Mouse (Mus musculus): ENCODE data around the gene Taok3. TPM values are rescaled to one million over a fixed set of nuclear protein-coding genes. Genes with fewer than 3 reads are reported as not detected.

Gene Taok3
- polyA plus RNA-seq, 1 experiment from 2014 or later: 16.4 TPM

- no peak overlapping the region for H3K27ac ChIP-seq
- H3K4me1 ChIP-seq (replicated peaks): peaks cover 9% of the 10 kb centered on the region; the same call in 1 of the 2 replicates
Observed at GRCm38 (mm10) chr5:117175896-117176295, 56.0 kb downstream of the Taok3 start.

GRCm38 (mm10) chr5:117178079-117178478 is 58.1 kb downstream of the Taok3 start:
- H3K27me3 ChIP-seq (ENCODE audit: insufficient read depth, poor library complexity, severe bottlenecking): no peaks in the 10 kb centered on the region
- no peak overlapping the region for H3K4me3 ChIP-seq
- WGBS: 33% methylated on average over 6 of the region's 6 CpGs
- peaks cover 9% of the 10 kb centered on the region; the same call in 1 of the 2 replicates for H3K4me1 ChIP-seq (replicated peaks)
- no peaks in the 10 kb centered on the region for H3K9me3 ChIP-seq
- no peak for DNase-seq (ENCODE audit: low spot score)
- H3K36me3 ChIP-seq: no peaks in the 10 kb centered on the region
- H3K27ac ChIP-seq: no peak overlapping the region

More at GRCm38 (mm10) chr5:117175896-117176295, 56.0 kb downstream of the Taok3 start:
- Histone ChIP-seq H3K36me3 (no peaks in the 10 kb centered on the region), H3K27me3 (ENCODE audit: insufficient read depth, poor library complexity, severe bottlenecking) (no peaks in the 10 kb centered on the region), H3K4me3 (no peak overlapping the region), H3K9me3 (no peaks in the 10 kb centered on the region)
- 72% methylated on average over 8 of the region's 8 CpGs for WGBS
- no peak for DNase-seq (ENCODE audit: low spot score)

- H3K4me1 ChIP-seq (replicated peaks): peaks cover 9% of the 10 kb centered on the region; the same call in 1 of the 2 replicates
- H3K27ac ChIP-seq: no peak overlapping the region
- no peak for DNase-seq (ENCODE audit: low spot score)
- no peaks in the 10 kb centered on the region for H3K9me3 ChIP-seq
- no peaks in the 10 kb centered on the region for H3K36me3 ChIP-seq
- H3K4me3 ChIP-seq: no peak overlapping the region
- WGBS: 69% methylated on average over 6 of the region's 6 CpGs
- no peaks in the 10 kb centered on the region for H3K27me3 ChIP-seq (ENCODE audit: insufficient read depth, poor library complexity, severe bottlenecking)
Observed at GRCm38 (mm10) chr5:117178486-117178885, 58.6 kb downstream of the Taok3 start.

- H3K9me3 ChIP-seq: peaks cover 14% of the 10 kb centered on the region
- 87% methylated on average over 5 of the region's 5 CpGs for WGBS
- peaks cover 9% of the 10 kb centered on the region; the same call in 1 of the 2 replicates for H3K4me1 ChIP-seq (replicated peaks)
- no peaks in the 10 kb centered on the region for H3K27me3 ChIP-seq (ENCODE audit: insufficient read depth, poor library complexity, severe bottlenecking)
- peaks cover 21% of the 10 kb centered on the region for H3K36me3 ChIP-seq
- no peak overlapping the region for H3K27ac ChIP-seq
- no peak overlapping the region for H3K4me3 ChIP-seq
- no peak for DNase-seq (ENCODE audit: low spot score)
Observed at GRCm38 (mm10) chr5:117181921-117182320, 62.0 kb downstream of the Taok3 start.

- Histone ChIP-seq H3K36me3 (peaks cover 21% of the 10 kb centered on the region), H3K27me3 (ENCODE audit: insufficient read depth, poor library complexity, severe bottlenecking) (no peaks in the 10 kb centered on the region), H3K4me3 (no peak overlapping the region), H3K27ac (no peak overlapping the region), H3K4me1 (replicated peaks) (peaks cover 9% of the 10 kb centered on the region; the same call in 1 of the 2 replicates), H3K9me3 (peaks cover 14% of the 10 kb centered on the region)
- no peak for DNase-seq (ENCODE audit: low spot score)
- WGBS: 82% methylated on average over 3 of the region's 3 CpGs
Observed at GRCm38 (mm10) chr5:117182411-117182810, 62.5 kb downstream of the Taok3 start.

GRCm38 (mm10) chr5:117184832-117185231 is 64.9 kb downstream of the Taok3 start:
- H3K27me3 ChIP-seq (ENCODE audit: insufficient read depth, poor library complexity, severe bottlenecking): no peaks in the 10 kb centered on the region
- H3K9me3 ChIP-seq: peaks cover 17% of the 10 kb centered on the region
- 86% methylated on average over 6 of the region's 6 CpGs for WGBS
- no peak for DNase-seq (ENCODE audit: low spot score)
- no peak overlapping the region for H3K27ac ChIP-seq
- peaks cover 21% of the 10 kb centered on the region for H3K36me3 ChIP-seq
- H3K4me1 ChIP-seq (replicated peaks): no peaks in the 10 kb centered on the region
- H3K4me3 ChIP-seq: no peak overlapping the region

- DNase-seq (ENCODE audit: low spot score): no peak
- Histone ChIP-seq H3K36me3 (peaks cover 21% of the 10 kb centered on the region), H3K27ac (no peak overlapping the region), H3K9me3 (peaks cover 17% of the 10 kb centered on the region), H3K4me3 (no peak overlapping the region), H3K4me1 (replicated peaks) (no peaks in the 10 kb centered on the region), H3K27me3 (ENCODE audit: insufficient read depth, poor library complexity, severe bottlenecking) (no peaks in the 10 kb centered on the region)
- 91% methylated on average over 7 of the region's 7 CpGs for WGBS
Observed at GRCm38 (mm10) chr5:117185673-117186072, 65.7 kb downstream of the Taok3 start.

GRCm38 (mm10) chr5:117192061-117192460 is 72.1 kb downstream of the Taok3 start:
- Histone ChIP-seq H3K36me3 (no peaks in the 10 kb centered on the region), H3K9me3 (0 out of 2 replicates have a peak, but pooled peaks cover 3% of the 10 kb centered on the region), H3K27ac (no peak overlapping the region), H3K4me1 (replicated peaks) (no peaks in the 10 kb centered on the region), H3K27me3 (ENCODE audit: insufficient read depth, poor library complexity, severe bottlenecking) (no peaks in the 10 kb centered on the region), H3K4me3 (no peak overlapping the region)
- no peak for DNase-seq (ENCODE audit: low spot score)
- 91% methylated on average over 6 of the region's 6 CpGs for WGBS

- Histone ChIP-seq H3K27me3 (ENCODE audit: insufficient read depth, poor library complexity, severe bottlenecking) (no peaks in the 10 kb centered on the region), H3K4me1 (replicated peaks) (no peaks in the 10 kb centered on the region), H3K27ac (no peak overlapping the region), H3K9me3 (no peaks in the 10 kb centered on the region), H3K36me3 (peaks cover 14% of the 10 kb centered on the region), H3K4me3 (no peak overlapping the region)
- 88% methylated on average over 7 of the region's 7 CpGs for WGBS
- no peak for DNase-seq (ENCODE audit: low spot score)
Observed at GRCm38 (mm10) chr5:117193748-117194147, 73.8 kb downstream of the Taok3 start.

GRCm38 (mm10) chr5:117194672-117195071 is 74.7 kb downstream of the Taok3 start:
- H3K9me3 ChIP-seq: no peaks in the 10 kb centered on the region
- no peaks in the 10 kb centered on the region for H3K4me1 ChIP-seq (replicated peaks)
- peaks cover 20% of the 10 kb centered on the region for H3K36me3 ChIP-seq
- H3K27ac ChIP-seq: no peak overlapping the region
- no peaks in the 10 kb centered on the region for H3K27me3 ChIP-seq (ENCODE audit: insufficient read depth, poor library complexity, severe bottlenecking)
- no peak overlapping the region for H3K4me3 ChIP-seq
- DNase-seq (ENCODE audit: low spot score): no peak
- WGBS: 88% methylated on average over 5 of the region's 5 CpGs

GRCm38 (mm10) chr5:117196551-117196950 is 76.6 kb downstream of the Taok3 start:
- WGBS: 92% methylated on average over 7 of the region's 7 CpGs
- DNase-seq (ENCODE audit: low spot score): no peak
- no peaks in the 10 kb centered on the region for H3K27me3 ChIP-seq (ENCODE audit: insufficient read depth, poor library complexity, severe bottlenecking)
- no peaks in the 10 kb centered on the region for H3K4me1 ChIP-seq (replicated peaks)
- H3K27ac ChIP-seq: no peak overlapping the region
- no peaks in the 10 kb centered on the region for H3K9me3 ChIP-seq
- no peak overlapping the region for H3K4me3 ChIP-seq
- peaks cover 31% of the 10 kb centered on the region for H3K36me3 ChIP-seq

GRCm38 (mm10) chr5:117198390-117198789 is 78.5 kb downstream of the Taok3 start:
- Histone ChIP-seq H3K9me3 (no peaks in the 10 kb centered on the region), H3K36me3 (peaks cover 34% of the 10 kb centered on the region), H3K4me3 (no peak overlapping the region), H3K27ac (no peak overlapping the region), H3K27me3 (ENCODE audit: insufficient read depth, poor library complexity, severe bottlenecking) (no peaks in the 10 kb centered on the region), H3K4me1 (replicated peaks) (no peaks in the 10 kb centered on the region)
- WGBS: 73% methylated on average over 3 of the region's 3 CpGs
- DNase-seq (ENCODE audit: low spot score): no peak

GRCm38 (mm10) chr5:117207286-117207685 is 87.4 kb downstream of the Taok3 start:
- Histone ChIP-seq H3K36me3 (peaks cover 29% of the 10 kb centered on the region), H3K27me3 (ENCODE audit: insufficient read depth, poor library complexity, severe bottlenecking) (no peaks in the 10 kb centered on the region), H3K4me3 (no peak overlapping the region), H3K4me1 (replicated peaks) (no peaks in the 10 kb centered on the region), H3K9me3 (no peaks in the 10 kb centered on the region), H3K27ac (no peak overlapping the region)
- no peak for DNase-seq (ENCODE audit: low spot score)
- WGBS: 69% methylated on average over 16 of the region's 16 CpGs

GRCm38 (mm10) chr5:117214016-117214415 is 94.1 kb downstream of the Taok3 start:
- H3K27me3 ChIP-seq (ENCODE audit: insufficient read depth, poor library complexity, severe bottlenecking): no peaks in the 10 kb centered on the region
- H3K9me3 ChIP-seq: no peaks in the 10 kb centered on the region
- 75% methylated on average over 4 of the region's 4 CpGs for WGBS
- H3K4me3 ChIP-seq: no peak overlapping the region
- no peaks in the 10 kb centered on the region for H3K4me1 ChIP-seq (replicated peaks)
- DNase-seq (ENCODE audit: low spot score): no peak
- no peak overlapping the region for H3K27ac ChIP-seq
- H3K36me3 ChIP-seq: peaks cover 5% of the 10 kb centered on the region

Measured in hindbrain, embryonic 10.5 days (tissue).